ENCODE assay signal across 8 mouse cellular contexts in genomic region chr13:111725165-111726077, GRCm38 (mm10). TPM values are rescaled to one million over a fixed set of nuclear protein-coding genes. Genes with fewer than 3 reads are reported as not detected.
DNase-seq lines count a peak whose midpoint lies in the region; ATAC-seq and TF ChIP-seq lines count a peak whose summit lies in the region.

No protein-coding gene starts in this region.

- peak; percentile 65; the same call in 1 of the 2 replicates for TF ChIP-seq POLR2A in lung, adult 2 months (IDR thresholded peaks at IDR 0.05; ENCODE audit: borderline replicate concordance, extremely low read depth, low read depth, low read length)

- TF ChIP-seq CTCF in lung, adult 2 months (IDR thresholded peaks at IDR 0.05; ENCODE audit: insufficient read depth, low read length), result no peak

- in situ Hi-C loops in ES-E14 (cut with MboI; ENCODE audit: low sequenced_read_pairs in 2 of 2, unreplicated experiment in 2 of 2), result loop anchor here in 1 of 2 experiments (25.0 kb wide), 1 partner anchor 188 kb away; the partner anchor contains the start of gene Gm49496

- WGBS in forebrain, embryonic 15.5 days, result under 1% methylated on average over 65 of the region's 65 CpGs
- WGBS in lung, adult 2 months, result under 1% methylated on average over 65 of the region's 65 CpGs

- intact Hi-C loops in heart, postnatal 25 days (cut with DNase I), result no loop called here

- DNase-seq in ES-E14 (ENCODE audit: low read depth, low spot score), result peak; percentile 100
- DNase-seq in cerebellum, adult 11-12 months, result peak; percentile 95
- peak; percentile 97 for DNase-seq in heart, postnatal 25 days (ENCODE audit: low spot score)
- DNase-seq in layer of hippocampus, adult 18-20 months (ENCODE audit: low spot score in 2 of 2), result peak; percentile 86 to 95
- DNase-seq in lung, adult 2 months, result peak; percentile 97
- peak; percentile 97 to 99 for DNase-seq in thymus, adult 18-20 months

- H3K4me3 ChIP-seq in ES-E14 (ENCODE audit: insufficient read depth in 1 of 2, low read depth in 1 of 2, low read length in 2 of 2, poor library complexity in 1 of 2, severe bottlenecking in 1 of 2), result peak overlapping the region; percentile 70 to 85
- H3K4me3 ChIP-seq in forebrain, embryonic 15.5 days, result peak overlapping the region; percentile 79
- H3K4me3 ChIP-seq in lung, adult 2 months (replicated peaks; ENCODE audit: extremely low read depth, low read depth, low read length), result peak overlapping the region; percentile 74

- H3K9me3 ChIP-seq in ES-E14 (ENCODE audit: control insufficient read depth, insufficient read depth, low read depth, low read length), result peaks cover 10% of the 10 kb centered on the region; the same call in 1 of the 2 replicates
- H3K9me3 ChIP-seq in forebrain, embryonic 15.5 days, result no peaks in the 10 kb centered on the region

- H3K27ac ChIP-seq in ES-E14 (ENCODE audit: insufficient read depth, low read depth, low read length, poor library complexity, severe bottlenecking), result peak overlapping the region; percentile 60; the same call in 1 of the 2 replicates
- peak overlapping the region; percentile 62 for H3K27ac ChIP-seq in forebrain, embryonic 15.5 days (replicated peaks)

- H3K36me3 ChIP-seq in ES-E14 (ENCODE audit: control insufficient read depth, insufficient read depth, low read length, poor library complexity, severe bottlenecking), result no peaks in the 10 kb centered on the region; the same call in 1 of the 2 replicates
- H3K36me3 ChIP-seq in forebrain, embryonic 15.5 days, result no peaks in the 10 kb centered on the region

- peak; percentile 99 for ATAC-seq in forebrain, embryonic 15.5 days (replicated peaks)
- ATAC-seq in neutrophil, adult 5-6 weeks (ENCODE audit: extremely low read depth, insufficient number of reproducible peaks, low FRiP score, poor library complexity, severe bottlenecking), result peak; percentile 90

- H3K27me3 ChIP-seq in forebrain, embryonic 15.5 days, result no peaks in the 10 kb centered on the region

- H3K4me1 ChIP-seq in ES-E14 (ENCODE audit: control insufficient read depth in 2 of 2, insufficient read depth in 2 of 2, low read length in 2 of 2, poor library complexity in 1 of 2), result no peaks in the 10 kb centered on the region
- peaks cover 9% of the 10 kb centered on the region for H3K4me1 ChIP-seq in forebrain, embryonic 15.5 days
- H3K4me1 ChIP-seq in lung, adult 2 months (ENCODE audit: control insufficient read depth, insufficient read depth, low read length), result no peaks in the 10 kb centered on the region; the same call in 1 of the 2 replicates

- peak overlapping the region; percentile 74 for H3K9ac ChIP-seq in ES-E14 (ENCODE audit: insufficient read depth, low read depth, low read length, poor library complexity, severe bottlenecking)
- peak overlapping the region; percentile 61 for H3K9ac ChIP-seq in forebrain, embryonic 15.5 days (replicated peaks)

- peak overlapping the region; percentile 88 for H3K4me2 ChIP-seq in forebrain, embryonic 15.5 days (replicated peaks)

TF ChIP-seq in ES-E14, 5 proteins besides CTCF, POLR2A, EP300 and RAD21:
- TF ChIP-seq CHD2 (IDR thresholded peaks at IDR 0.05; ENCODE audit: low read depth, low read length) (no peak), ZNF384 (IDR thresholded peaks at IDR 0.05; ENCODE audit: low read depth, low read length) (no peak), ZC3H11A (IDR thresholded peaks at IDR 0.05; ENCODE audit: borderline replicate concordance, low read depth, low read length) (no peak), MAFK (IDR thresholded peaks at IDR 0.05; ENCODE audit: insufficient read depth, low read depth, low read length) (no peak), HCFC1 (IDR thresholded peaks at IDR 0.05; ENCODE audit: borderline replicate concordance, insufficient read depth, low read length) (no peak)
TF ChIP-seq in ES-E14: peak in this region for 0.

RNA-seq across cellular contexts. Expression of gene Mier3, which starts 44.6 kb away (rescaled TPM):
- 16.5 and 18.6 TPM in 2 replicates for total RNA-seq in ES-E14 (2012; rRNA removed)
- 20.5 and 21.9 TPM in 2 replicates for polyA plus RNA-seq in forebrain, embryonic 15.5 days (2015; fragmentation: Nextera tagmentation; extraction: Ambion mirVana)
- 10 to 100 TPM; 16.4 to 17.5 TPM for total RNA-seq in heart, postnatal 25 days (2021)
- total RNA-seq in layer of hippocampus, adult 18-20 months (2021), result 10 to 100 TPM; 27.6 to 28.0 TPM
- 3.7 and 4.9 TPM in 2 replicates for polyA plus RNA-seq in lung, adult 2 months (2012; rRNA removed)
- 76.1 and 79.4 TPM in 2 replicates for total RNA-seq in neutrophil, adult 5-6 weeks (2017)

Comparison
In these comparisons a context has a peak if more than half of its experiments do, and no peak if none do; other contexts are left out.
1. Peak in every context shown above with its lines: DNase-seq, ATAC-seq, H3K4me3 ChIP-seq and H3K27ac ChIP-seq.